Mouse (Mus musculus) midbrain, embryonic 11.5 days (tissue): ENCODE measurements around the gene Evpl. TPM values are rescaled to one million over a fixed set of nuclear protein-coding genes. Genes with fewer than 3 reads are reported as not detected.

Source experiments
- ATAC-seq: fragments of 200-750 bp; cut with Nextera tagmentation; 2 replicates; pipeline ENCODE4 v1.8.0; 2017; ENCODE audit warnings: moderate TSS enrichment, moderate library complexity; ENCODE audit not compliant: low FRiP score
- DNase-seq: peaks from one replicate; pipeline ENCODE4 v3.0.0; 2015; ENCODE audit warnings: low spot score; ENCODE audit errors: missing footprints
- H3K27ac ChIP-seq: fragments of 300-500 bp; sonication (generic); 2 replicates; pipeline ENCODE4 v1.5.1; 2014; ENCODE audit warnings: low read depth, low read length
- H3K27me3 ChIP-seq: fragments of 300-500 bp; sonication (generic); 2 replicates; pipeline ENCODE4 v1.6.1; 2014; ENCODE audit warnings: mild to moderate bottlenecking, low read length, moderate library complexity, mixed read lengths; ENCODE audit not compliant: control insufficient read depth, insufficient read depth
- H3K36me3 ChIP-seq: fragments of 300-500 bp; sonication (generic); 2 replicates; pipeline ENCODE4 v1.6.1; 2014; ENCODE audit warnings: mild to moderate bottlenecking, low read length, moderate library complexity, mixed read lengths; ENCODE audit not compliant: control insufficient read depth, insufficient read depth
- H3K4me1 ChIP-seq: fragments of 300-500 bp; sonication (generic); 2 replicates; pipeline ENCODE4 v1.6.1; 2014; ENCODE audit warnings: low read length; ENCODE audit not compliant: control insufficient read depth, insufficient read depth
- H3K4me2 ChIP-seq: fragments of 300-500 bp; sonication (generic); 2 replicates; pipeline ENCODE4 v1.6.1; 2014; ENCODE audit warnings: mild to moderate bottlenecking, moderate library complexity
- H3K4me3 ChIP-seq: fragments of 300-500 bp; sonication (generic); 2 replicates; pipeline ENCODE4 v1.5.1; 2014; ENCODE audit warnings: low read depth, low read length
- H3K9ac ChIP-seq: fragments of 300-500 bp; sonication (generic); 2 replicates; pipeline ENCODE4 v1.6.1; 2014; ENCODE audit warnings: low read length
- H3K9me3 ChIP-seq: fragments of 300-500 bp; sonication (generic); 2 replicates; pipeline ENCODE4 v1.6.1; 2016; ENCODE audit warnings: low read length; ENCODE audit not compliant: control insufficient read depth
- WGBS: fragments of 180-500 bp; shearing (Covaris S2); extraction: QIAGEN DNeasy Blood & Tissue Kit; methylation state at CpG from one replicate; pipeline ENCODE4 v1.1.7; 2014; 5-methylcytosine and 5-hydroxymethylcytosine counted together
- polyA plus RNA-seq: library from polyadenylated mRNA; unstranded; fragments of >200 nt; fragmentation: Nextera tagmentation; extraction: Ambion mirVana; gene quantifications from 2 replicates; pipeline ENCODE4 v1.2.1, GENCODE M21; 2014

The Evpl gene
- polyA plus RNA-seq, 1 experiment from 2014 or later, result 0.26 TPM

GRCm38 (mm10) chr11:116196866-116197583 is 40.9 kb downstream of the Evpl start:
- DNase-seq (no peak), ATAC-seq (no peak)
- WGBS, result 94% methylated on average over 18 of the region's 18 CpGs
- Histone ChIP-seq H3K4me1 (0 out of 2 replicates have a peak, but pooled peaks cover 6% of the 10 kb centered on the region), H3K9me3 (no peaks in the 10 kb centered on the region), H3K27me3 (no peaks in the 10 kb centered on the region), H3K4me3 (no peak overlapping the region), H3K9ac (no peak overlapping the region), H3K4me2 (no peak overlapping the region), H3K36me3 (no peaks in the 10 kb centered on the region), H3K27ac (no peak overlapping the region)

DNA sequence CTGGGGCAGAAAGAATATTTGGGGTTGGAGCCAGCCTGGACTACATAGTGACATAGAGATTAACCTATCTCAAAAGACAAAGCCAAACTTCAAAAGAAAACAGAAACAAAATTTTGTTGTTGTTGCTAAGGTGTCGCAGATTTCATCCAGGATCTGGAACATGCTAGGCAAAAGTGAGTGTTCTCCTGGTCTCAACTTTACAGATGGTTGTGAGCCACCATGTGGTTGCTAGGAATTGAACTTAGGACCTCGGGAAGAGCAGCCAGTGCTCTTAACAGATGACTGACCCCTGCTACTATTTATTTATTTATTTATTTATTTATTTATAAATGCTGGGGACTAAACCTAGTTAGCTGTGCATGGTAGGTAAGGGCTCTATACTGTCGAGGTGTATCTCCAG is 41.5 kb downstream of the Evpl start:
- Histone ChIP-seq H3K27me3 (no peaks in the 10 kb centered on the region), H3K9ac (no peak overlapping the region), H3K4me1 (0 out of 2 replicates have a peak, but pooled peaks cover 6% of the 10 kb centered on the region), H3K27ac (no peak overlapping the region), H3K4me2 (no peak overlapping the region), H3K4me3 (no peak overlapping the region), H3K9me3 (no peaks in the 10 kb centered on the region), H3K36me3 (no peaks in the 10 kb centered on the region)
- no peak for ATAC-seq
- DNase-seq, result no peak
- 89% methylated on average over 3 of the region's 3 CpGs for WGBS

DNA sequence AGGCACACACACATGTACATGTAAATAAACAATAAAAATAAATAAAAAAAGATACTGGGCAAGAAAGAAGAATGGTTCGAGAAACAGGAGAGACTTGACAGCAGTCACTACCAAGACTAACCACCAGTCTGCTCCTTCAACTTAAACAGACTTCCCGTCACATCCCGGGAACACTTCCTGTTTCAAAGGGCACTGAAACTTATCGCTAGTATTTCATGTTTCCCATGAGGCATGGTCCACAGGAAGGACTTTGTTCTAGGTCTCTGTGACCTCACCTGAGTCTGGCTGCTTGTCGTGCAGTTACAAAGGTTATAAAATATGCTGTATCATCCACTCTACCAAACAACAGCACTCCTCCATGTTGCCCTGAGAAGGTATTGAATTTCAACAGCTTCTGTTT is 42.6 kb downstream of the Evpl start:
- Histone ChIP-seq H3K9me3 (no peaks in the 10 kb centered on the region), H3K27me3 (no peaks in the 10 kb centered on the region), H3K4me3 (no peak overlapping the region), H3K36me3 (no peaks in the 10 kb centered on the region), H3K9ac (no peak overlapping the region), H3K4me2 (no peak overlapping the region), H3K27ac (no peak overlapping the region), H3K4me1 (0 out of 2 replicates have a peak, but pooled peaks cover 6% of the 10 kb centered on the region)
- 84% methylated on average over 5 of the region's 5 CpGs for WGBS
- DNase-seq (no peak), ATAC-seq (no peak)

- H3K9ac ChIP-seq, result no peak overlapping the region
- H3K36me3 ChIP-seq, result no peaks in the 10 kb centered on the region
- no peak overlapping the region for H3K27ac ChIP-seq
- no peaks in the 10 kb centered on the region for H3K27me3 ChIP-seq
- 0 out of 2 replicates have a peak, but pooled peaks cover 6% of the 10 kb centered on the region for H3K4me1 ChIP-seq
- H3K4me2 ChIP-seq, result no peak overlapping the region
- no peaks in the 10 kb centered on the region for H3K9me3 ChIP-seq
- ATAC-seq, result no peak
- no peak overlapping the region for H3K4me3 ChIP-seq
- DNase-seq, result no peak
- 96% methylated on average over 8 of the region's 8 CpGs for WGBS
Measured at GRCm38 (mm10) chr11:116194619-116195018, 43.3 kb downstream of the Evpl start.

GRCm38 (mm10) chr11:116187226-116187930 is 50.5 kb downstream of the Evpl start:
- H3K9me3 ChIP-seq, result no peaks in the 10 kb centered on the region
- no peak overlapping the region for H3K9ac ChIP-seq
- 0 out of 2 replicates have a peak, but pooled peaks cover 2% of the 10 kb centered on the region for H3K36me3 ChIP-seq
- H3K27me3 ChIP-seq, result no peaks in the 10 kb centered on the region
- no peaks in the 10 kb centered on the region for H3K4me1 ChIP-seq
- 42% methylated on average over 11 of the region's 11 CpGs for WGBS
- no peak for ATAC-seq
- no peak overlapping the region for H3K4me3 ChIP-seq
- H3K27ac ChIP-seq, result no peak overlapping the region
- no peak overlapping the region for H3K4me2 ChIP-seq
- no peak for DNase-seq

DNA sequence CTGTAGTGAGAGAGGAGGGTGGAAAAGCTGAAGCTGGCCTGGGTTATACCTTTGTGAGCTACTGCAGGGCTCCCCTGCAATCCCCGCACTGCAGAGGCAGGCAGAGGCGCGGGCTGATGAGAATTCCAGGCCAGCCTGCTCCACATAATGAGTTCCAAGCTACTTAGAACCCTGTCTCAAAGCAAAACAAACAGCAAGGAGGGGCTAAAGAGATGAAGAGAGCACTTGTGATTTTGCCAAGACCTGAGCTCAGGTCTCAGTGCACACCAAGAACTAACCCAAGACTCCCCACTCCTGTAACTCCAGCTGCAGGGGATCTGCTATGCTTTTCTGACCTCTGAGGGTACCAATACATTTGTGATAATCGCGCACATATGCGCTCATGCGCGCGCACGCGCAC is 51.5 kb downstream of the Evpl start:
- Histone ChIP-seq H3K9ac (no peak overlapping the region), H3K4me2 (no peak overlapping the region), H3K36me3 (0 out of 2 replicates have a peak, but pooled peaks cover 2% of the 10 kb centered on the region), H3K4me3 (no peak overlapping the region), H3K9me3 (no peaks in the 10 kb centered on the region), H3K4me1 (no peaks in the 10 kb centered on the region), H3K27me3 (no peaks in the 10 kb centered on the region), H3K27ac (no peak overlapping the region)
- WGBS, result 89% methylated on average over 11 of the region's 11 CpGs
- DNase-seq (no peak), ATAC-seq (no peak)

DNA sequence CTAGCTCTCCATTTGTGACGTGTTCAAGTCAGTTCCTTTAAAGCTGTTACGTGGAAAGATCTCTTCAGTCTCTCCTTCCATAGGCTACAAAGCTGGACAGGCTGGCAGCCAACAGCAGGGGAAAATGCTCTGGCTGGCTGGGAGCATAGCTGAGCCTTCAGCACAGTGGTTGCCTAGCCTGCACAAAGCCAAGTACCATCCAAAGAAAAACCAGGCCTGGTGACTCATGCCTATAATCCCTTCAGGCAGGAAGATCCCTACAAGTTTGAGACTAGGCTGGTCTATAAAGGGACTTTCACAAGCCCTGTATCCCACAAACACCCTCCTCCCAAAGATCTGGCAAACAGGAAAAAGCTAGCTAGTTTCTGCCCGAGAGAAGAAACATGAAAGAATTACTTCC is 52.0 kb downstream of the Evpl start:
- DNase-seq (no peak), ATAC-seq (no peak)
- no peak overlapping the region for H3K9ac ChIP-seq
- no peaks in the 10 kb centered on the region for H3K27me3 ChIP-seq
- no peak overlapping the region for H3K4me2 ChIP-seq
- 90% methylated on average over 3 of the region's 3 CpGs for WGBS
- H3K4me3 ChIP-seq, result no peak overlapping the region
- no peaks in the 10 kb centered on the region for H3K9me3 ChIP-seq
- no peaks in the 10 kb centered on the region for H3K4me1 ChIP-seq
- 0 out of 2 replicates have a peak, but pooled peaks cover 2% of the 10 kb centered on the region for H3K36me3 ChIP-seq
- no peak overlapping the region for H3K27ac ChIP-seq

DNA sequence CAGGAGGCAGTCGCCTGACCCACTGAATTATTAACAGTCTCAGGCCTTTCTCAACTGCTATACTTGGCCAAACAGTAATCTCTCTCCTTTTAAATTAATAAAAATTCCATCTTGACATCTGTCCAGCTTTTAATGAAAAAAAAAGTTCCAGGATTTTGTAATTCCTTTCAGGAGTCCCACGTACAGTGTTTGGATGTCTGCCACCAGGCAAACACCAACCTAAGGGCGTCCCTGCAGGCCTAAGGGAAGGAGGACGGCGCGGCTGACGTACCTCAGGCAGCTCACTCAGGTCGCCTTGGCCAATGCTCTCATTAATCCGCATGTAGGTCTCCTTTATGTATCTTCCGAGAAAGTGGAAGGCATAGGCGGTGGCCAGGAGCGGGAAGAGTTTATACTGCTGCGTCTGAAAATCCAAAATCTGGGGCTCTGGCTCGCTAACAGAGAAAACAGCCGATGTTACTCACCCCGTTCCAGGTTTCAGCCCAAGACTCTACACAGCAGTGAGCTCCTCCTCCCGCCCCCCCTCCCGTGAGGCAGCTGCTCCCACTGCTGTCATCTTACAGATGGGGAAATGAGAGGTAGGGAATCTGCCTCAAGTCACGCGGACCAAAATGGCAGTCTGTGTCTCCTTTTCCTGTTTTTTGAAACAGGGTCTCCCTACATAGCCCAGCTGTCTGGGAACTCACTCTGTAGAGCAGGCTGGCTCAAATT is 59.3 kb downstream of the Evpl start:
- Histone ChIP-seq H3K27me3 (no peaks in the 10 kb centered on the region), H3K27ac (no peak overlapping the region), H3K4me3 (no peak overlapping the region), H3K36me3 (peaks cover 4% of the 10 kb centered on the region; the same call in 1 of the 2 replicates), H3K4me2 (no peak overlapping the region), H3K4me1 (no peaks in the 10 kb centered on the region), H3K9ac (no peak overlapping the region), H3K9me3 (no peaks in the 10 kb centered on the region)
- WGBS, result 93% methylated on average over 20 of the region's 20 CpGs
- DNase-seq (no peak), ATAC-seq (no peak)

DNA sequence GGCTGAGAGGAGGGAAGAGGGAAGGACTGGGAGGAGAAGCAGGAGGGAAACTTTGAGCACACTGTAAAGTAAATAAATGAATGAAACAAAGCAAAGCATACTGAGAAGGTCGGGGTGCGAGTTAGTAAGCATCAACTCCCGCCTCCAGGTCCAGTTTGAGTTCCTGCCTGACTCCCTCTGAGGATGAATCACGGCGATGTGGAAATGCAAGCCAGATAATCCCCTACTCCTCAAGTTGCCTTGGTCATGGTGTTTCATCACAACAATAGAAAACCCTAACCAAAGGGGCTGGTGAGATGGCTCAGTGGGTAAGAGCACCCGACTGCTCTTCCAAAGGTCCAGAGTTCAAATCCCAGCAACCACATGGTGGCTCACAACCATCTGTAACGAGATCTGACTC is 61.9 kb downstream of the Evpl start:
- DNase-seq (no peak), ATAC-seq (no peak)
- no peak overlapping the region for H3K9ac ChIP-seq
- WGBS, result 85% methylated on average over 7 of the region's 7 CpGs
- H3K9me3 ChIP-seq, result no peaks in the 10 kb centered on the region
- no peaks in the 10 kb centered on the region for H3K4me1 ChIP-seq
- no peak overlapping the region for H3K27ac ChIP-seq
- no peak overlapping the region for H3K4me2 ChIP-seq
- no peaks in the 10 kb centered on the region for H3K27me3 ChIP-seq
- peaks cover 4% of the 10 kb centered on the region; the same call in 1 of the 2 replicates for H3K36me3 ChIP-seq
- no peak overlapping the region for H3K4me3 ChIP-seq
